Mouse (Mus musculus) lung, postnatal 0 days (tissue): Measurements from ENCODE around the gene Gpr39.

Experiments used
- CTCF ChIP-seq: IDR thresholded peaks from 2 replicates; pipeline ENCODE4 v1.5.1; 2016; ENCODE audit warnings: antibody characterized with exemption, mild to moderate bottlenecking
- EP300 ChIP-seq: IDR thresholded peaks from 2 replicates; pipeline ENCODE4 v1.6.1; 2016; ENCODE audit warnings: antibody characterized with exemption, mild to moderate bottlenecking, control low read depth

DNA sequence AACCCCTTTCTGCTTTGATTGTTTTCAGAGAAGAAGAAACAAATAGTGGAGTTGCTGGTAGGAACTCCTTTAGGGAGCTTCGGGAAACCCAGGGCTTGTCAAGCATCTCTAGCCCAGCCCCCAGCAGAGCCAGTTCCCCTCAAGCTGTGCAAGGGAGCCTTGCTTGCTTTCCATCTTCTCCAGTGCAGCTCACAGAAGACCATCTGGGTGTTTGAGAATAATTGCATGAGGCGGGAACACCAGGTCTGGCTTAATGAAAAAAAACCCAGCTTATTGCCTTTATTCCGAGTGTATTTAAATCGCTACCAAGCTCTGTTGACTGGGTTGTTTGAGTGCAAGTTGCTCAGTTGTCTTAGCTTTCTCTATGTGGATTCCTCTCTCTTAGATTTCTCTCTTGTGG is 146.8 kb downstream of the Gpr39 start:
- TF ChIP-seq CTCF = no peak
- no peak for TF ChIP-seq EP300
